Mouse (Mus musculus) liver, postnatal 0 days (tissue): ENCODE results near the gene Sag.

ENCODE experiments used
- CTCF ChIP-seq: sonication (generic); IDR thresholded peaks from 2 replicates; pipeline ENCODE4 v1.5.1; 2016; ENCODE audit warnings: antibody characterized with exemption, low read depth
- EP300 ChIP-seq: IDR thresholded peaks from 2 replicates; pipeline ENCODE4 v1.6.1; 2016; ENCODE audit warnings: antibody characterized with exemption, low read depth, mild to moderate bottlenecking

GRCm38 (mm10) chr1:87840411-87841208, 37.1 kb downstream of the Sag start:
- TF ChIP-seq CTCF (no peak), EP300 (no peak)
